Mouse (Mus musculus) central nervous system, embryonic 11.5 days (tissue): Measurements from ENCODE around the gene Tmem147. TPM values are rescaled to one million over a fixed set of nuclear protein-coding genes. Genes with fewer than 3 reads are reported as not detected.

Experiments used
- polyA plus RNA-seq: library from polyadenylated mRNA; depleted of rRNA; stranded (reverse); fragments of >200 nt; gene quantifications from 2 replicates; pipeline ENCODE4 v1.2.3, GENCODE M21; 2012; rRNA removed

The Tmem147 gene
- 66.3 and 120 TPM in 2 replicates for polyA plus RNA-seq

GRCm38 (mm10) chr7:30729396-30730063 lies at the start of gene Tmem147:
TSS of gene Tmem147 (minus strand) at chr7:30729540.

GRCm38 (mm10) chr7:30763456-30763855 lies 34.1 kb upstream of the Tmem147 start, which contains the start of gene Dmkn:
TSS of gene Dmkn (plus strand) at chr7:30763756.

GRCm38 (mm10) chr7:30751086-30751669 lies 21.8 kb upstream of the Tmem147 start, which contains the start of gene Sbsn:
TSS of gene Sbsn (plus strand) at chr7:30751471.

GRCm38 (mm10) chr7:30743617-30744016 lies 14.3 kb upstream of the Tmem147 start, which contains the start of gene Gapdhs:
TSS of gene Gapdhs (minus strand) at chr7:30743681.

GRCm38 (mm10) chr7:30711942-30712341 lies 17.4 kb downstream of the Tmem147 start, which contains the start of gene Atp4a:
TSS of gene Atp4a (plus strand) at chr7:30712209.

GRCm38 (mm10) chr7:30698589-30698988 lies 30.8 kb downstream of the Tmem147 start, which contains the start of gene 2200002J24Rik:
TSS of gene 2200002J24Rik (plus strand) at chr7:30698926.

Other genes starting within 250 kb of the Tmem147 start
- 0.82 and 3.3 TPM in 2 replicates for gene Prodh2, start 235.9 kb downstream of the Tmem147 start, polyA plus RNA-seq
- 102 and 119 TPM in 2 replicates for gene Arhgap33, start 194.5 kb downstream of the Tmem147 start, polyA plus RNA-seq
- 6.4 and 6.8 TPM in 2 replicates for gene Hspb6, start 177.4 kb downstream of the Tmem147 start, polyA plus RNA-seq
- gene Proser3, start 177.2 kb downstream of the Tmem147 start, polyA plus RNA-seq: 22.3 and 28.9 TPM in 2 replicates
- 35.8 and 38.5 TPM in 2 replicates for gene Lin37, start 169.7 kb downstream of the Tmem147 start, polyA plus RNA-seq
- 57.5 and 77.8 TPM in 2 replicates for gene U2af1l4, start 166.2 kb downstream of the Tmem147 start, polyA plus RNA-seq
- 5.6 and 6.0 TPM in 2 replicates for gene Gm49396, start 166.2 kb downstream of the Tmem147 start, polyA plus RNA-seq
- 98.4 and 114 TPM in 2 replicates for gene Psenen, start 165.9 kb downstream of the Tmem147 start, polyA plus RNA-seq
- gene Igflr1, start 164.1 kb downstream of the Tmem147 start, polyA plus RNA-seq: 5.5 and 9.1 TPM in 2 replicates
- gene Kmt2b, start 140.8 kb downstream of the Tmem147 start, polyA plus RNA-seq: 55.4 and 66.3 TPM in 2 replicates
- 0.20 and 0.45 TPM in 2 replicates for gene Zbtb32, start 130.6 kb downstream of the Tmem147 start, polyA plus RNA-seq
- gene Upk1a, start 116.7 kb downstream of the Tmem147 start, polyA plus RNA-seq: 1.9 and 4.0 TPM in 2 replicates
- 789 and 842 TPM in 2 replicates for gene Cox6b1, start 103.4 kb downstream of the Tmem147 start, polyA plus RNA-seq
- gene Etv2, start 93.7 kb downstream of the Tmem147 start, polyA plus RNA-seq: 0.07 and 0.18 TPM in 2 replicates
- gene Rbm42, start 79.2 kb downstream of the Tmem147 start, polyA plus RNA-seq: 68.3 and 129 TPM in 2 replicates
- gene Haus5, start 64.5 kb downstream of the Tmem147 start, polyA plus RNA-seq: 50.6 and 72.4 TPM in 2 replicates
- gene Pmis2, start 57.9 kb downstream of the Tmem147 start, polyA plus RNA-seq: not detected in 2 replicates
- gene 2200002J24Rik, start 30.6 kb downstream of the Tmem147 start, polyA plus RNA-seq: not detected in 2 replicates
- gene Atp4a, start 17.3 kb downstream of the Tmem147 start, polyA plus RNA-seq: 0.70 and 1.3 TPM in 2 replicates
- 0.16 TPM in 1 of 2 replicates, not detected in the other for gene Gapdhs, start 14.1 kb upstream of the Tmem147 start, polyA plus RNA-seq
- gene Sbsn, start 21.9 kb upstream of the Tmem147 start, polyA plus RNA-seq: 5.4 and 6.3 TPM in 2 replicates
- 0.06 and 0.15 TPM in 2 replicates for gene Dmkn, start 34.2 kb upstream of the Tmem147 start, polyA plus RNA-seq
- gene Krtdap, start 58.4 kb upstream of the Tmem147 start, polyA plus RNA-seq: not detected in 2 replicates
- gene Ffar2, start 94.2 kb upstream of the Tmem147 start, polyA plus RNA-seq: 0.05 and 0.21 TPM in 2 replicates
- 0.05 TPM in 1 of 2 replicates, not detected in the other for gene Ffar3, start 126.6 kb upstream of the Tmem147 start, polyA plus RNA-seq
- 0.02 TPM in 1 of 2 replicates, not detected in the other for gene Ffar1, start 132.0 kb upstream of the Tmem147 start, polyA plus RNA-seq
- gene Cd22, start 150.8 kb upstream of the Tmem147 start, polyA plus RNA-seq: 0.01 and 0.05 TPM in 2 replicates
- gene Mag, start 185.3 kb upstream of the Tmem147 start, polyA plus RNA-seq: 0.26 and 0.46 TPM in 2 replicates
- gene Hamp2, start 195.1 kb upstream of the Tmem147 start, polyA plus RNA-seq: not detected in 2 replicates
- gene Hamp, start 214.5 kb upstream of the Tmem147 start, polyA plus RNA-seq: not detected in 2 replicates
- gene Usf2, start 227.3 kb upstream of the Tmem147 start, polyA plus RNA-seq: 97.2 and 156 TPM in 2 replicates
- 15.1 and 19.4 TPM in 2 replicates for gene Lsr, start 243.9 kb upstream of the Tmem147 start, polyA plus RNA-seq
- gene Fam187b, start 244.2 kb upstream of the Tmem147 start, polyA plus RNA-seq: 0.60 and 0.68 TPM in 2 replicates